Mouse (Mus musculus) heart, postnatal 4 days (tissue): Measurements from ENCODE around the gene Cemip2. TPM values are rescaled to one million over a fixed set of nuclear protein-coding genes. Genes with fewer than 3 reads are reported as not detected.
"Not testable (repeated sequence)": the region's sequence is repeated elsewhere in the genome, so short reads cannot be mapped to it uniquely, and the experiment has no call there.

Experiments
- DNase-seq: peaks from one replicate; pipeline ENCODE4 v3.0.0; 2021
- total RNA-seq, 2 experiments: library from RNA; stranded (reverse); gene quantifications; 2 replicates each; pipeline ENCODE4 v1.2.3; 2021

Cemip2 gene
- total RNA-seq, 2 experiments from 2014 or later = 47.6 to 53.6 TPM

GRCm38 (mm10) chr19:21866756-21867155 lies 88.6 kb downstream of the Cemip2 start:
- not testable (repeated sequence) for DNase-seq

GRCm38 (mm10) chr19:21868471-21868870 lies 90.3 kb downstream of the Cemip2 start:
- DNase-seq = no peak

- peak; percentile 79 for DNase-seq
These were observed 104.2 kb downstream of the Cemip2 start for GRCm38 (mm10) chr19:21882110-21882940.

- no peak for DNase-seq
These were observed 104.9 kb downstream of the Cemip2 start for GRCm38 (mm10) chr19:21883053-21883452.

GRCm38 (mm10) chr19:21883922-21884321 lies 105.8 kb downstream of the Cemip2 start:
- no peak for DNase-seq

- no peak for DNase-seq
These were observed 106.2 kb downstream of the Cemip2 start for GRCm38 (mm10) chr19:21884385-21884784.

- no peak for DNase-seq
These were observed 108.1 kb downstream of the Cemip2 start for GRCm38 (mm10) chr19:21886166-21886657.

GRCm38 (mm10) chr19:21890699-21891098 lies 112.6 kb downstream of the Cemip2 start:
- no peak for DNase-seq

- DNase-seq = no peak
These were observed 116.7 kb downstream of the Cemip2 start for GRCm38 (mm10) chr19:21894792-21895191.

- DNase-seq = no peak
These were observed 117.4 kb downstream of the Cemip2 start for GRCm38 (mm10) chr19:21895540-21895939.

GRCm38 (mm10) chr19:21897122-21897827 lies 119.1 kb downstream of the Cemip2 start:
- peak; percentile 59 for DNase-seq

- no peak for DNase-seq
These were observed 120.1 kb downstream of the Cemip2 start for GRCm38 (mm10) chr19:21898015-21898939.

Other genes with a start within 250 kb of the Cemip2 start
- 10 to 100 TPM; 22.4 to 23.6 TPM for gene 1110059E24Rik, start 125.4 kb upstream of the Cemip2 start, total RNA-seq
- 10 to 100 TPM; 24.3 to 24.6 TPM for gene Abhd17b, start 125.2 kb upstream of the Cemip2 start, total RNA-seq